Mouse (Mus musculus): ENCODE measurements around the gene Mtmr3. TPM values are rescaled to one million over a fixed set of nuclear protein-coding genes. Genes with fewer than 3 reads are reported as not detected.

Mtmr3 gene
- polyA plus RNA-seq, 1 experiment from 2014 or later = 27.1 TPM

DNA sequence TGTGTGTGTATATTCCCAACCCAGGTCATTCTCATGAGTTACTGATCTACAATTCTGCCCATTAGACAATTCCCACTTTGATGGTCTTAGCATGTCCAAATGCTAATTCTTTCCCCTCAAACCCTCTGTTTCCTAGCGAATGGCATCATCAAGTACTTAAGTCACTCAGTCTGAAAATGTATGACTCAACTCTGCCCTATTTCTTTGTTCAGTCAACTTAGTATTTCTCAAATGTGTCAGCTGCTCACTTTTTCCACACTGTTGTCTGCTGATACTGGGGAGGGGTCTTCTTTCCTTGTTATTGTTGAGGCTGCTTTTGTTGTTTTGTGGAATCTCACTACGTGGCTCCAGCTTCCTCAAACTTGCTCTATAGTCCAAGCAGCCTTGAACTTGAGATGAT lies 156.5 kb downstream of the Mtmr3 start:
- Histone ChIP-seq H3K4me3 (ENCODE audit: low read length) (no peak overlapping the region), H3K36me3 (ENCODE audit: insufficient read depth, low read length) (no peaks in the 10 kb centered on the region), H3K4me2 (replicated peaks; ENCODE audit: low read depth, low read length) (no peak overlapping the region), H3K27me3 (ENCODE audit: insufficient read depth, low read length) (no peaks in the 10 kb centered on the region), H3K27ac (ENCODE audit: low read length) (no peak overlapping the region), H3K9me3 (ENCODE audit: low read length) (no peaks in the 10 kb centered on the region), H3K9ac (replicated peaks; ENCODE audit: low read length) (no peak overlapping the region), H3K4me1 (ENCODE audit: insufficient read depth, low read length) (no peaks in the 10 kb centered on the region)
- 60% methylated on average over 2 of the region's 2 CpGs for WGBS
- no peak for ATAC-seq (ENCODE audit: low FRiP score, low TSS enrichment)

DNA sequence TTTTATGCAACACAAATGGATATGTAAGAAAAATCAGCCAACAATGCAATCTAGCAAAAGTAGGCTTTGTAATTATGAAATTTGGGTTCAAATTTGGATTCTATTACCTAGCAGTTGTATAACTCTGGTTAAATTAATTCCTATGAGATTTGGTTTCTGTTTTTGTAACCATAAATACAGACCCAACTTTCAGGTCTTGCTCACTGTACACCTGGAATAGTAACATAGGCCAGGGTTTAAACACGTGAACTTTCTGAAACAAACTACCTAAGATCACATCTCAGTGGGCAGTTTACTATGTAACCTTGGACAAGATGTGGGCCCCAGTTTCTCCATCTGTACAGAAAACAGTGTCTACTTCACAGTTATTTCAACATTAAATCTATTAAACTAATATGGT lies 157.3 kb downstream of the Mtmr3 start:
- Histone ChIP-seq H3K36me3 (ENCODE audit: insufficient read depth, low read length) (no peaks in the 10 kb centered on the region), H3K9ac (replicated peaks; ENCODE audit: low read length) (no peak overlapping the region), H3K27ac (ENCODE audit: low read length) (no peak overlapping the region), H3K27me3 (ENCODE audit: insufficient read depth, low read length) (no peaks in the 10 kb centered on the region), H3K4me2 (replicated peaks; ENCODE audit: low read depth, low read length) (no peak overlapping the region), H3K9me3 (ENCODE audit: low read length) (no peaks in the 10 kb centered on the region), H3K4me3 (ENCODE audit: low read length) (no peak overlapping the region), H3K4me1 (ENCODE audit: insufficient read depth, low read length) (no peaks in the 10 kb centered on the region)
- no peak for ATAC-seq (ENCODE audit: low FRiP score, low TSS enrichment)
- WGBS = 80% methylated on average over 1 of the region's 1 CpGs

DNA sequence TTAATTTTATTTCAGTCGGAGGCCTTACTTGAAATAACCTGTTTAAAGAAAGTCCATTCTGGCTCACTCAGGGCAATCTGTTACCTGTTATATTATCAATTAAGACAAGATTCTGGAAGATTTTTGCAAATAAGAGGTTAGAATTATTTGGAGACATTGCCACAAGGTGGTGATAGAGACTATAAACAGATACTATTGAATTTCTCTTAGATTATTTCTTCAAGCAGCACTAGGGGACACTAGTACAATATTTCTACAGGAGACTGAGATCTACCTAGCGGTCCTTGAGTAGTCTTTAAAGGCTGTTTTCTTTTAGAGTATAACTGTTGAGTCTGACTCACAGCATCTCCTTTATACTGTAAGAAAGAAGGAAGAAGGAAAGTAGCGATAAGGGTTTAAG lies 158.0 kb downstream of the Mtmr3 start:
- no peak overlapping the region for H3K4me2 ChIP-seq (replicated peaks; ENCODE audit: low read depth, low read length)
- H3K9ac ChIP-seq (replicated peaks; ENCODE audit: low read length) = no peak overlapping the region
- ATAC-seq (ENCODE audit: low FRiP score, low TSS enrichment) = no peak
- H3K27me3 ChIP-seq (ENCODE audit: insufficient read depth, low read length) = no peaks in the 10 kb centered on the region
- H3K4me1 ChIP-seq (ENCODE audit: insufficient read depth, low read length) = no peaks in the 10 kb centered on the region
- no peak overlapping the region for H3K27ac ChIP-seq (ENCODE audit: low read length)
- no peaks in the 10 kb centered on the region for H3K36me3 ChIP-seq (ENCODE audit: insufficient read depth, low read length)
- no peaks in the 10 kb centered on the region for H3K9me3 ChIP-seq (ENCODE audit: low read length)
- H3K4me3 ChIP-seq (ENCODE audit: low read length) = no peak overlapping the region
- 73% methylated on average over 3 of the region's 3 CpGs for WGBS

DNA sequence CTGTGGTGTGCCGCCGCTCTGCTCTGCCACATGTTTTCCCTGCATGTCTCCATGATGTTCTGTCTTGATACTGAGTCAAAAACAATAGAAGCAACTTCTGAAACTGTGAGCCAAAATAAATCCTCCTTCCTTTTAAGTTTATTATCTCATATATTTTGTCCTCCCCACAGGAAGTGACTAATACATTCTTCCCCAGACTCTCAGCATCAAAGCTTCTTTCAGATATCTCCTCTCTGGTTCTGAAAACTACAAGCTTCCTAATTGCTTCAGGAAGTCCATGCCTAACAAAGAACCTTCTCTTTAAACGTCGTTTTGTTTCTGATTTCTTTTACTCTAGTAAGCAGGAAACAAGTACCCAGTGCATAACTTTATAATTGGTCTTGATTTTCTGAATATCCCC lies 160.2 kb downstream of the Mtmr3 start:
- Histone ChIP-seq H3K4me3 (ENCODE audit: low read length) (no peak overlapping the region), H3K9me3 (ENCODE audit: low read length) (no peaks in the 10 kb centered on the region), H3K27ac (ENCODE audit: low read length) (no peak overlapping the region), H3K36me3 (ENCODE audit: insufficient read depth, low read length) (no peaks in the 10 kb centered on the region), H3K4me1 (ENCODE audit: insufficient read depth, low read length) (no peaks in the 10 kb centered on the region), H3K27me3 (ENCODE audit: insufficient read depth, low read length) (no peaks in the 10 kb centered on the region), H3K4me2 (replicated peaks; ENCODE audit: low read depth, low read length) (no peak overlapping the region), H3K9ac (replicated peaks; ENCODE audit: low read length) (no peak overlapping the region)
- no peak for ATAC-seq (ENCODE audit: low FRiP score, low TSS enrichment)
- 47% methylated on average over 4 of the region's 4 CpGs for WGBS

Other genes with a start within 250 kb of the Mtmr3 start
- 0.51 and 0.66 TPM in 2 replicates for gene Hormad2, start 153.8 kb downstream of the Mtmr3 start, polyA plus RNA-seq (2015; fragmentation: Nextera tagmentation; extraction: Ambion mirVana)
- gene Gm11032, start 25.2 kb upstream of the Mtmr3 start, polyA plus RNA-seq (2015; fragmentation: Nextera tagmentation; extraction: Ambion mirVana) = not detected in 2 replicates
- 33.4 and 36.0 TPM in 2 replicates for gene Ascc2, start 42.9 kb upstream of the Mtmr3 start, polyA plus RNA-seq (2015; fragmentation: Nextera tagmentation; extraction: Ambion mirVana)
- 915 and 962 TPM in 2 replicates for gene Uqcr10, start 109.5 kb upstream of the Mtmr3 start, polyA plus RNA-seq (2015; fragmentation: Nextera tagmentation; extraction: Ambion mirVana)
- 70.9 and 71.8 TPM in 2 replicates for gene Zmat5, start 109.8 kb upstream of the Mtmr3 start, polyA plus RNA-seq (2015; fragmentation: Nextera tagmentation; extraction: Ambion mirVana)
- gene Cabp7, start 151.9 kb upstream of the Mtmr3 start, polyA plus RNA-seq (2015; fragmentation: Nextera tagmentation; extraction: Ambion mirVana) = 0.12 TPM in 2 replicates

Data from kidney, embryonic 16.5 days (tissue).